In the genomic region with DNA sequence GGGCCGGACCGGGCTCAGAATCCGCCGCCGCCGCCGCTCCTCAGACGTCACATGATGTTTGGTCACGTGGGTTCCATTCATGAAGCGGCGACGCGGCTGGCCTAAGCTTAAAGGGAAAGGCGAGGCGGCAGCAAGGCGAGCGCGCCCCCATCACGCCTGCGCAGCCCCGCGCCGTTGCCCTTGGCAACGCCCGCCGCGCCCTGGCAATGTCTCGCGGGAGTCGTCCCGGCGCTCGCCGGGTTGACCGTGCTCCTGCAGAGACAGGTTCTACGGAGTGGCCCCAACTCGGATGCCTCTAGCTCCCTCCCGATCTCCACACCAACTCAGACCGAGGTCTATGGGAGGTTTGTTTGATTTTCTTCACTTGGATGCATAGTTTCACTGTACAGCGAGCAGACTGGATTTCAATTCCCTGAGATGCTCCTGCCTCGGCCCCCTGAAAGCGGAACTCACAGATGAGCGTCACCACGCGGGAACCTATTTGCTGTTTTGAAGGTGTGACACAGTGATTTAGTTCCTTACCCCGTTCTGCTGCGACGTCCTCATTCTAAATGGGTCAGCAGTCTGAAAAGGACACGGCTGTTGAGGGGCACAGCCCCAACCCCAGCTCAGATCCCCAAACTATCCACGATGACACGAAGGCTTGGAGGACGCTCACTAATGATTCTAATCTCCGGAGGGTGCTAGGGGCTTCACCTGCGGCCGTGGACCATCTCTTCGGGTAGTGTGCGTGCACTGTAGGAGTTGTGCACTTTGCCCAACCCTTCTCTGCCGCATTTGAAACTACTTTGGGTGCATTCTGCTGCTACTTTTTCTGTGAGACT, we compare ENCODE assay signal across 8 mouse cellular contexts. TPM values are rescaled to one million over a fixed set of nuclear protein-coding genes. Genes with fewer than 3 reads are reported as not detected.
DNase-seq lines count a peak whose midpoint lies in the region; ATAC-seq and TF ChIP-seq lines count a peak whose summit lies in the region.

TSS of gene Mafg (minus strand) at position 81 of the 824 bp plus-strand sequence.

- peak; percentile 90 for ATAC-seq in kidney, embryonic 15.5 days (replicated peaks; ENCODE audit: low FRiP score)
- ATAC-seq in monocyte, adult 5-6 weeks (replicated peaks; ENCODE audit: insufficient number of reproducible peaks, low FRiP score, low TSS enrichment, poor library complexity, severe bottlenecking), result peak; percentile 36

- peak within 1 kb of the TSS; percentile 95 for H3K27ac ChIP-seq in bone marrow macrophage, adult 2 months (ENCODE audit: insufficient read depth, low read depth, low read length)
- peak within 1 kb of the TSS; percentile 90 for H3K27ac ChIP-seq in embryonic fibroblast, embryonic 13.5 days (ENCODE audit: insufficient read depth, low read length)
- peak within 1 kb of the TSS; percentile 99 for H3K27ac ChIP-seq in heart, embryonic 10.5 days
- peak within 1 kb of the TSS; percentile 92 for H3K27ac ChIP-seq in kidney, embryonic 15.5 days

- WGBS in heart, embryonic 10.5 days, result 10% methylated on average over 58 of the region's 58 CpGs
- WGBS in kidney, embryonic 15.5 days, result 11% methylated on average over 58 of the region's 58 CpGs

- H3K4me3 ChIP-seq in bone marrow macrophage, adult 2 months (ENCODE audit: insufficient read depth, low read length), result peak within 1 kb of the TSS; percentile 62
- peak within 1 kb of the TSS; percentile 75 for H3K4me3 ChIP-seq in embryonic fibroblast, embryonic 13.5 days (ENCODE audit: insufficient read depth, low read length)
- peak within 1 kb of the TSS; percentile 99 for H3K4me3 ChIP-seq in heart, embryonic 10.5 days
- peak within 1 kb of the TSS; percentile 98 for H3K4me3 ChIP-seq in kidney, embryonic 15.5 days (replicated peaks)

- H3K27me3 ChIP-seq in heart, embryonic 10.5 days (ENCODE audit: insufficient read depth, poor library complexity, severe bottlenecking), result no peaks in the 10 kb centered on the region
- no peaks in the 10 kb centered on the region for H3K27me3 ChIP-seq in kidney, embryonic 15.5 days

- peak within 1 kb of the TSS; percentile 88 for H3K9ac ChIP-seq in kidney, embryonic 15.5 days

- H3K4me1 ChIP-seq in bone marrow macrophage, adult 2 months (ENCODE audit: control insufficient read depth, insufficient read depth, low read length), result peaks cover 34% of the 10 kb centered on the region
- peaks cover 8% of the 10 kb centered on the region; the same call in 1 of the 2 replicates for H3K4me1 ChIP-seq in embryonic fibroblast, embryonic 13.5 days (ENCODE audit: control insufficient read depth, insufficient read depth, low read length)
- peaks cover 44% of the 10 kb centered on the region for H3K4me1 ChIP-seq in heart, embryonic 10.5 days
- peaks cover 44% of the 10 kb centered on the region for H3K4me1 ChIP-seq in kidney, embryonic 15.5 days

- H3K36me3 ChIP-seq in heart, embryonic 10.5 days, result peaks cover 9% of the 10 kb centered on the region
- peaks cover 12% of the 10 kb centered on the region for H3K36me3 ChIP-seq in kidney, embryonic 15.5 days

- TF ChIP-seq CTCF in bone marrow macrophage, adult 2 months (IDR thresholded peaks at IDR 0.05; ENCODE audit: low read depth, low read length), result no peak
- TF ChIP-seq CTCF in embryonic fibroblast, embryonic 13.5 days (IDR thresholded peaks at IDR 0.05; ENCODE audit: borderline replicate concordance, insufficient read depth, low read length), result no peak

- H3K9me3 ChIP-seq in heart, embryonic 10.5 days, result no peaks in the 10 kb centered on the region
- H3K9me3 ChIP-seq in kidney, embryonic 15.5 days (replicated peaks), result no peaks in the 10 kb centered on the region

- TF ChIP-seq POLR2A in bone marrow macrophage, adult 2 months (IDR thresholded peaks at IDR 0.05; ENCODE audit: borderline replicate concordance, low read depth, low read length), result no peak
- TF ChIP-seq POLR2A in embryonic fibroblast, embryonic 13.5 days (IDR thresholded peaks at IDR 0.05; ENCODE audit: low read depth, low read length), result peak; percentile 74

- H3K4me2 ChIP-seq in kidney, embryonic 15.5 days, result peak within 1 kb of the TSS; percentile 90

- DNase-seq in A20 (ENCODE audit: low read depth, low spot score), result peak; percentile 97
- peak; percentile 96 for DNase-seq in heart, embryonic 10.5 days (ENCODE audit: low spot score)
- DNase-seq in liver, result peak; percentile 96
- peak; percentile 91 to 94 for DNase-seq in spleen, postnatal 4 days (ENCODE audit: low spot score in 2 of 2)

RNA-seq across cellular contexts. Expression of gene Mafg, which starts in this region (rescaled TPM):
- polyA plus RNA-seq in bone marrow macrophage, adult 2 months (2012; ENCODE audit: insufficient read depth, insufficient read length, missing spikeins), result 76.0 and 77.5 TPM in 2 replicates
- 39.4 and 43.9 TPM in 2 replicates for polyA plus RNA-seq in embryonic fibroblast, embryonic 13.5 days (2011; ENCODE audit: insufficient read length, low read depth, missing spikeins)
- polyA plus RNA-seq in heart, embryonic 10.5 days (2016; fragmentation: Nextera tagmentation; extraction: Ambion mirVana), result 22.7 and 28.2 TPM in 2 replicates
- polyA plus RNA-seq in kidney, embryonic 15.5 days (2015; fragmentation: Nextera tagmentation; extraction: Ambion mirVana), result 32.2 and 35.9 TPM in 2 replicates
- total RNA-seq in monocyte, adult 5-6 weeks (2017), result 28.8 to 34.0 TPM (median 33.8 TPM) in 3 replicates

Comparison
In these comparisons a context has a peak if more than half of its experiments do, and no peak if none do; other contexts are left out.
1. Peak in every context shown above with its lines: DNase-seq, ATAC-seq, H3K4me3 ChIP-seq and H3K27ac ChIP-seq.